Mouse (Mus musculus): ENCODE data around the gene Id3. TPM values are rescaled to one million over a fixed set of nuclear protein-coding genes. Genes with fewer than 3 reads are reported as not detected.

The Id3 gene
- polyA plus RNA-seq, 1 experiment from 2014 or later: 114 TPM

GRCm38 (mm10) chr4:136189912-136190311 is 46.6 kb downstream of the Id3 start:
- Histone ChIP-seq H3K36me3 (ENCODE audit: control insufficient read depth, insufficient read depth, low read length) (no peaks in the 10 kb centered on the region), H3K27me3 (ENCODE audit: control insufficient read depth, insufficient read depth, low read depth, low read length) (no peaks in the 10 kb centered on the region), H3K27ac (ENCODE audit: low read length) (no peak overlapping the region), H3K4me1 (ENCODE audit: control insufficient read depth, insufficient read depth, low read length) (no peaks in the 10 kb centered on the region), H3K9ac (ENCODE audit: low read depth, low read length) (no peak overlapping the region), H3K9me3 (replicated peaks; ENCODE audit: control insufficient read depth, low read length, poor library complexity, severe bottlenecking) (no peaks in the 10 kb centered on the region), H3K4me3 (ENCODE audit: low read depth, low read length) (no peak overlapping the region), H3K4me2 (ENCODE audit: low read length) (no peak overlapping the region)
- no peak for ATAC-seq
- WGBS: 86% methylated on average over 8 of the region's 8 CpGs

GRCm38 (mm10) chr4:136193571-136193970 is 50.3 kb downstream of the Id3 start:
- no peak overlapping the region for H3K4me3 ChIP-seq (ENCODE audit: low read depth, low read length)
- H3K4me1 ChIP-seq (ENCODE audit: control insufficient read depth, insufficient read depth, low read length): no peaks in the 10 kb centered on the region
- H3K27me3 ChIP-seq (ENCODE audit: control insufficient read depth, insufficient read depth, low read depth, low read length): no peaks in the 10 kb centered on the region
- 89% methylated on average over 3 of the region's 3 CpGs for WGBS
- no peaks in the 10 kb centered on the region for H3K9me3 ChIP-seq (replicated peaks; ENCODE audit: control insufficient read depth, low read length, poor library complexity, severe bottlenecking)
- no peak overlapping the region for H3K9ac ChIP-seq (ENCODE audit: low read depth, low read length)
- no peaks in the 10 kb centered on the region for H3K36me3 ChIP-seq (ENCODE audit: control insufficient read depth, insufficient read depth, low read length)
- no peak overlapping the region for H3K4me2 ChIP-seq (ENCODE audit: low read length)
- ATAC-seq: no peak
- H3K27ac ChIP-seq (ENCODE audit: low read length): no peak overlapping the region

- no peak overlapping the region for H3K9ac ChIP-seq (ENCODE audit: low read depth, low read length)
- H3K4me3 ChIP-seq (ENCODE audit: low read depth, low read length): no peak overlapping the region
- no peak for ATAC-seq
- no peaks in the 10 kb centered on the region for H3K36me3 ChIP-seq (ENCODE audit: control insufficient read depth, insufficient read depth, low read length)
- no peak overlapping the region for H3K4me2 ChIP-seq (ENCODE audit: low read length)
- no peaks in the 10 kb centered on the region for H3K9me3 ChIP-seq (replicated peaks; ENCODE audit: control insufficient read depth, low read length, poor library complexity, severe bottlenecking)
- H3K27ac ChIP-seq (ENCODE audit: low read length): no peak overlapping the region
- no peaks in the 10 kb centered on the region for H3K4me1 ChIP-seq (ENCODE audit: control insufficient read depth, insufficient read depth, low read length)
- 67% methylated on average over 7 of the region's 7 CpGs for WGBS
- H3K27me3 ChIP-seq (ENCODE audit: control insufficient read depth, insufficient read depth, low read depth, low read length): no peaks in the 10 kb centered on the region
These were observed 51.7 kb downstream of the Id3 start for GRCm38 (mm10) chr4:136195029-136195428.

Other genes starting within 250 kb of the Id3 start
- 0.06 and 0.14 TPM in 2 replicates for gene Cnr2, start 248.1 kb upstream of the Id3 start, polyA plus RNA-seq (2015; fragmentation: Nextera tagmentation; extraction: Ambion mirVana)
- gene Fuca1, start 222.8 kb upstream of the Id3 start, polyA plus RNA-seq (2015; fragmentation: Nextera tagmentation; extraction: Ambion mirVana): 66.0 and 70.1 TPM in 2 replicates
- 59.3 and 68.6 TPM in 2 replicates for gene Hmgcl, start 197.0 kb upstream of the Id3 start, polyA plus RNA-seq (2015; fragmentation: Nextera tagmentation; extraction: Ambion mirVana)
- 41.2 and 47.7 TPM in 2 replicates for gene Gale, start 179.8 kb upstream of the Id3 start, polyA plus RNA-seq (2015; fragmentation: Nextera tagmentation; extraction: Ambion mirVana)
- 209 and 230 TPM in 2 replicates for gene Lypla2, start 170.9 kb upstream of the Id3 start, polyA plus RNA-seq (2015; fragmentation: Nextera tagmentation; extraction: Ambion mirVana)
- 68.3 and 72.0 TPM in 2 replicates for gene Pithd1, start 156.2 kb upstream of the Id3 start, polyA plus RNA-seq (2015; fragmentation: Nextera tagmentation; extraction: Ambion mirVana)
- 26.7 and 28.7 TPM in 2 replicates for gene Eloa, start 121.7 kb upstream of the Id3 start, polyA plus RNA-seq (2015; fragmentation: Nextera tagmentation; extraction: Ambion mirVana)
- gene Rpl11, start 90.1 kb upstream of the Id3 start, polyA plus RNA-seq (2015; fragmentation: Nextera tagmentation; extraction: Ambion mirVana): 245 and 251 TPM in 2 replicates
- 1.4 and 1.6 TPM in 2 replicates for gene E2f2, start 28.9 kb downstream of the Id3 start, polyA plus RNA-seq (2015; fragmentation: Nextera tagmentation; extraction: Ambion mirVana)
- gene Asap3, start 62.9 kb downstream of the Id3 start, polyA plus RNA-seq (2015; fragmentation: Nextera tagmentation; extraction: Ambion mirVana): 4.5 and 5.1 TPM in 2 replicates
- gene Tcea3, start 104.2 kb downstream of the Id3 start, polyA plus RNA-seq (2015; fragmentation: Nextera tagmentation; extraction: Ambion mirVana): 0.67 and 1.2 TPM in 2 replicates
- 42.8 and 43.3 TPM in 2 replicates for gene Zfp46, start 141.2 kb downstream of the Id3 start, polyA plus RNA-seq (2015; fragmentation: Nextera tagmentation; extraction: Ambion mirVana)
- 194 and 206 TPM in 2 replicates for gene Hnrnpr, start 167.4 kb downstream of the Id3 start, polyA plus RNA-seq (2015; fragmentation: Nextera tagmentation; extraction: Ambion mirVana)